Comparison of ENCODE assay signal across 11 mouse cellular contexts in genomic region chr14:38991847-38992573, GRCm38 (mm10).
DNase-seq lines count a peak whose midpoint lies in the region; ATAC-seq lines count a peak whose summit lies in the region.
"Had no signal": no experiment of that assay in that cellular context is flagged by ENCODE, and none has a peak within 500 bp of the region (broad histone marks: within the 10 kb centered on the region; RNA-seq: fewer than 3 reads in every experiment).

No protein-coding gene starts in this region.

- H3K4me3 ChIP-seq in hindbrain, embryonic 11.5 days (ENCODE audit: low read depth, low read length) = no peak overlapping the region
- H3K4me3 ChIP-seq in hindbrain, embryonic 10.5 days = no peak overlapping the region
- H3K4me3 ChIP-seq: embryonic facial prominence, embryonic 13.5 days had no signal

- H3K4me2 ChIP-seq in hindbrain, embryonic 11.5 days (replicated peaks; ENCODE audit: low read depth, low read length) = no peak overlapping the region
- H3K4me2 ChIP-seq: embryonic facial prominence, embryonic 13.5 days had no signal

- no peak overlapping the region for H3K27ac ChIP-seq in hindbrain, embryonic 11.5 days (ENCODE audit: low read depth, low read length)
- no peak overlapping the region for H3K27ac ChIP-seq in hindbrain, embryonic 10.5 days
- H3K27ac ChIP-seq: embryonic facial prominence, embryonic 13.5 days had no signal

- H3K36me3 ChIP-seq in hindbrain, embryonic 11.5 days (ENCODE audit: control insufficient read depth, insufficient read depth, low read length) = no peaks in the 10 kb centered on the region
- no peaks in the 10 kb centered on the region for H3K36me3 ChIP-seq in hindbrain, embryonic 10.5 days
- H3K36me3 ChIP-seq: embryonic facial prominence, embryonic 13.5 days had no signal

- H3K4me1 ChIP-seq in hindbrain, embryonic 11.5 days (replicated peaks; ENCODE audit: control insufficient read depth, insufficient read depth, low read length) = no peaks in the 10 kb centered on the region
- no peaks in the 10 kb centered on the region for H3K4me1 ChIP-seq in hindbrain, embryonic 10.5 days (replicated peaks)

- no peak for ATAC-seq in hindbrain, embryonic 11.5 days (ENCODE audit: low FRiP score)
- no peak for ATAC-seq in activated CD4-positive, CD25-positive, alpha-beta regulatory T cell, adult 4 months
- ATAC-seq: Patski had no signal

- H3K27me3 ChIP-seq in hindbrain, embryonic 11.5 days (ENCODE audit: control insufficient read depth, insufficient read depth, low read length) = no peaks in the 10 kb centered on the region
- H3K27me3 ChIP-seq in hindbrain, embryonic 10.5 days (ENCODE audit: insufficient read depth, poor library complexity, severe bottlenecking) = no peaks in the 10 kb centered on the region
- H3K27me3 ChIP-seq: embryonic facial prominence, embryonic 13.5 days; Patski had no signal

- 78% methylated on average over 7 of the region's 7 CpGs for WGBS in hindbrain, embryonic 11.5 days
- 83% methylated on average over 7 of the region's 7 CpGs for WGBS in hindbrain, embryonic 10.5 days

- peak; percentile 26 for DNase-seq in hindbrain, embryonic 11.5 days (ENCODE audit: low spot score)
- no peak for DNase-seq in hindbrain, embryonic 10.5 days (ENCODE audit: low spot score)
- DNase-seq in 3T3-L1 (ENCODE audit: low read depth, low spot score) = peak; percentile 45
- DNase-seq in cerebellum, adult 11 months = peak; percentile 32
- peak; percentile 45 for DNase-seq in layer of hippocampus, adult 9-10 months (ENCODE audit: low spot score)
- no peak for DNase-seq in heart, postnatal 4 days
- no peak for DNase-seq in frontal cortex, postnatal 10 days (ENCODE audit: low spot score in 2 of 2)
- DNase-seq: lung, postnatal 14 days had no signal

- H3K9ac ChIP-seq in hindbrain, embryonic 11.5 days (ENCODE audit: low read depth, low read length) = no peak overlapping the region
- H3K9ac ChIP-seq: embryonic facial prominence, embryonic 13.5 days had no signal

- no peaks in the 10 kb centered on the region for H3K9me3 ChIP-seq in hindbrain, embryonic 11.5 days (ENCODE audit: control insufficient read depth, low read length)
- no peaks in the 10 kb centered on the region for H3K9me3 ChIP-seq in hindbrain, embryonic 10.5 days
- H3K9me3 ChIP-seq: embryonic facial prominence, embryonic 13.5 days had no signal

Comparison
In these comparisons a context has a peak if more than half of its experiments do, and no peak if none do; other contexts are left out.
1. DNase-seq: peak in hindbrain, embryonic 11.5 days (single experiment), 3T3-L1 (single experiment), cerebellum, adult 11 months (single experiment) and layer of hippocampus, adult 9-10 months (single experiment); none in hindbrain, embryonic 10.5 days (single experiment), heart, postnatal 4 days (single experiment) and frontal cortex, postnatal 10 days (0 of 2).